In the genomic region with DNA sequence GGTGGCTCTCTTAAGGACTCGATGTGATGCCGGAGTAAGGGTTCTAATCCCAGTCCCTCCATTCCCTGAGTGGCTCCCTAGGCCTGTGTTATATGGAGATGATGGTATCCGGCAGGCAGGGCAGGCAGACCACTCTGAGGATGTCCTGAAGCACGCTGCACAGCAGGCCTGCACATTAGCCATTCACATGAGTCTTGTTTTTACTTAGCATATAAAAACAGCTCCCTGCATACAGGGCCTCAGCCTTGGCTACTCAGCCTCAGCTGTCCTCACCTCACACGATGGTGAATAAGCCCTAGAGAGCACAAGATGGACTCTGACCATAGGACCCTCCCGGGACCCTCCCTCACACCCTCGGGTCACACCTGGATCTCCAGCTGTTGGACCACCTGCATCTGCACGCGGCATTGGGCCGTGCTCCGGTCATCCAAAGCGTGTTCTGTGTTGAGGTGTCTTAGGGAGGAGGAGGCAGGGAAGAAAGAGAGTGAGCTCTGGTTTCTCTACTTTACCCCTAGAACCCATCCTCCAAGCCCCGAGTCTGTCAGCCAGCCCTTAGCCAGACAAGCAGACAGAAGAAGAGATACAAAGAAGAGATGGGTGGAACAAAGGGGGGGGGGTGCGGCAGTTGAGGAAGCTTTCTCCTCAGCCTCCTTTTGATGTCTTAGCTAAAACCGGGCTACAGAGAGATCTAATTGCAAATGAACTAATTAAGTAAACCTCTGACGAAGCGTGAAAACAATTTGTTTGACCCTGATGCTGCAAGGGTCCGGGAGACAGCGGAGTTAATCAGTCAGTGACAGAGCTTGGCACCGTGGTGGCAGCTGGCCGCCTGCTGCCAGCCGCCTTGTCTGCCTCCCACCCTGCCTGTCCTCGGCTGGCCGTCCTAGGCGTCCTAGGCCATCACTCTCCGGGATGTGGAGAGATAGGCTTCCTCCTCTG, we compare ENCODE assay signal across 9 mouse cellular contexts. TPM values are rescaled to one million over a fixed set of nuclear protein-coding genes. Genes with fewer than 3 reads are reported as not detected.
DNase-seq lines count a peak whose midpoint lies in the region; ATAC-seq lines count a peak whose summit lies in the region.
"Had no signal": no experiment of that assay in that cellular context is flagged by ENCODE, and none has a peak within 500 bp of the region (broad histone marks: within the 10 kb centered on the region; RNA-seq: fewer than 3 reads in every experiment).

No protein-coding gene starts in this region.

- no peak overlapping the region for H3K4me3 ChIP-seq in kidney, embryonic 14.5 days (ENCODE audit: low read length)
- peak overlapping the region; percentile 40 for H3K4me3 ChIP-seq in forebrain, embryonic 15.5 days
- peak overlapping the region; percentile 41 for H3K4me3 ChIP-seq in midbrain, embryonic 14.5 days (replicated peaks; ENCODE audit: low read depth, low read length)

- H3K9me3 ChIP-seq in kidney, embryonic 14.5 days (ENCODE audit: control insufficient read depth, low read length) = no peaks in the 10 kb centered on the region
- H3K9me3 ChIP-seq in forebrain, embryonic 15.5 days = no peaks in the 10 kb centered on the region
- no peaks in the 10 kb centered on the region for H3K9me3 ChIP-seq in midbrain, embryonic 14.5 days (ENCODE audit: control insufficient read depth, low read length)

- H3K9ac ChIP-seq in kidney, embryonic 14.5 days (ENCODE audit: low read depth, low read length) = no peak overlapping the region
- H3K9ac ChIP-seq in forebrain, embryonic 15.5 days (replicated peaks) = peak overlapping the region; percentile 58
- peak overlapping the region; percentile 41 for H3K9ac ChIP-seq in midbrain, embryonic 14.5 days (replicated peaks; ENCODE audit: low read length)

- peak; percentile 32 for ATAC-seq in kidney, embryonic 14.5 days (ENCODE audit: low FRiP score, low TSS enrichment)
- ATAC-seq in forebrain, embryonic 15.5 days (replicated peaks) = peak; percentile 11
- peak; percentile 42; the same call in 1 of the 2 replicates for ATAC-seq in midbrain, embryonic 14.5 days (ENCODE audit: low FRiP score, low TSS enrichment)

- no peak for DNase-seq in kidney, postnatal 36 days
- peak; percentile 82 for DNase-seq in R1 (ENCODE audit: low read depth, low spot score)
- DNase-seq in midbrain, embryonic 14.5 days = peak; percentile 77
- no peak for DNase-seq in yolk sac, embryonic 10.5 days (ENCODE audit: low spot score)
- no peak for DNase-seq in spleen, adult 12 weeks (ENCODE audit: low spot score)
- no peak for DNase-seq in adrenal gland, adult 18-20 months (ENCODE audit: low spot score in 2 of 2)

- H3K4me1 ChIP-seq in kidney, embryonic 14.5 days (ENCODE audit: control insufficient read depth, insufficient read depth, low read length) = peaks cover 27% of the 10 kb centered on the region
- H3K4me1 ChIP-seq in forebrain, embryonic 15.5 days = peaks cover 64% of the 10 kb centered on the region
- peaks cover 59% of the 10 kb centered on the region for H3K4me1 ChIP-seq in midbrain, embryonic 14.5 days (ENCODE audit: control insufficient read depth, insufficient read depth, low read length)

- no peak overlapping the region for H3K4me2 ChIP-seq in kidney, embryonic 14.5 days (replicated peaks; ENCODE audit: low read depth, low read length)
- H3K4me2 ChIP-seq in forebrain, embryonic 15.5 days (replicated peaks) = peak overlapping the region; percentile 67
- H3K4me2 ChIP-seq in midbrain, embryonic 14.5 days (ENCODE audit: low read length) = peak overlapping the region; percentile 69

- 35% methylated on average over 26 of the region's 26 CpGs for WGBS in kidney, embryonic 14.5 days
- WGBS in forebrain, embryonic 15.5 days = 12% methylated on average over 26 of the region's 26 CpGs
- WGBS in midbrain, embryonic 14.5 days = 7% methylated on average over 26 of the region's 26 CpGs

- H3K27ac ChIP-seq in kidney, embryonic 14.5 days (ENCODE audit: low read depth, low read length) = no peak overlapping the region
- peak overlapping the region; percentile 93 for H3K27ac ChIP-seq in forebrain, embryonic 15.5 days (replicated peaks)
- peak overlapping the region; percentile 79 for H3K27ac ChIP-seq in midbrain, embryonic 14.5 days (replicated peaks; ENCODE audit: low read depth, low read length)

- H3K27me3 ChIP-seq in kidney, embryonic 14.5 days (ENCODE audit: control insufficient read depth, insufficient read depth, low read length) = no peaks in the 10 kb centered on the region
- H3K27me3 ChIP-seq in forebrain, embryonic 15.5 days = no peaks in the 10 kb centered on the region
- no peaks in the 10 kb centered on the region for H3K27me3 ChIP-seq in midbrain, embryonic 14.5 days (ENCODE audit: control insufficient read depth, insufficient read depth, low read length)
- H3K27me3 ChIP-seq: CH12.LX had no signal

- peaks cover 44% of the 10 kb centered on the region; the same call in 1 of the 2 replicates for H3K36me3 ChIP-seq in kidney, embryonic 14.5 days (ENCODE audit: control insufficient read depth, insufficient read depth, low read length)
- H3K36me3 ChIP-seq in forebrain, embryonic 15.5 days = peaks cover 19% of the 10 kb centered on the region
- peaks cover 17% of the 10 kb centered on the region for H3K36me3 ChIP-seq in midbrain, embryonic 14.5 days (ENCODE audit: control insufficient read depth, insufficient read depth, low read length)

RNA-seq across cellular contexts. Expression of a gene that starts 42.6 kb away (rescaled TPM):
- 15.7 and 26.1 TPM in 2 replicates for polyA plus RNA-seq in kidney, embryonic 14.5 days (2014; fragmentation: Nextera tagmentation; extraction: Ambion mirVana)
- 2.5 and 2.7 TPM in 2 replicates for polyA plus RNA-seq in forebrain, embryonic 15.5 days (2015; fragmentation: Nextera tagmentation; extraction: Ambion mirVana)
- 8.3 and 8.4 TPM in 2 replicates for polyA plus RNA-seq in midbrain, embryonic 14.5 days (2014; fragmentation: Nextera tagmentation; extraction: Ambion mirVana)
- total RNA-seq in adrenal gland, adult 18-20 months (2021) = 1 to 10 TPM in 1 of 2 experiments, under 1 TPM in 1; 0.42 to 1.2 TPM

RNA-seq across cellular contexts. Expression of a gene that starts 47.4 kb away (rescaled TPM):
- polyA plus RNA-seq in kidney, embryonic 14.5 days (2014; fragmentation: Nextera tagmentation; extraction: Ambion mirVana) = 23.9 and 25.4 TPM in 2 replicates
- polyA plus RNA-seq in forebrain, embryonic 15.5 days (2015; fragmentation: Nextera tagmentation; extraction: Ambion mirVana) = 33.2 and 37.3 TPM in 2 replicates
- polyA plus RNA-seq in midbrain, embryonic 14.5 days (2014; fragmentation: Nextera tagmentation; extraction: Ambion mirVana) = 40.6 and 40.9 TPM in 2 replicates
- 10 to 100 TPM; 20.0 to 26.1 TPM for total RNA-seq in adrenal gland, adult 18-20 months (2021)

Comparison
In these comparisons a context has a peak if more than half of its experiments do, and no peak if none do; other contexts are left out.
1. DNase-seq: peak in R1 (single experiment) and midbrain, embryonic 14.5 days (single experiment); none in kidney, postnatal 36 days (0 of 2), yolk sac, embryonic 10.5 days (single experiment), spleen, adult 12 weeks (single experiment) and adrenal gland, adult 18-20 months (0 of 2).
2. Peak in every context shown above with its lines, with median percentiles within 50 percentile points of each other: ATAC-seq.